Mouse (Mus musculus): ENCODE measurements around the gene Asb16. TPM values are rescaled to one million over a fixed set of nuclear protein-coding genes. Genes with fewer than 3 reads are reported as not detected.

Asb16 gene
- polyA plus RNA-seq, 1 experiment = not detected

- Histone ChIP-seq H3K27me3 (ENCODE audit: control insufficient read depth, insufficient read depth, insufficient read length) (no peaks in the 10 kb centered on the region), H3K36me3 (ENCODE audit: control insufficient read depth, insufficient read depth) (no peaks in the 10 kb centered on the region), H3K4me3 (ENCODE audit: insufficient read depth, poor library complexity, severe bottlenecking) (no peak overlapping the region), H3ac (ENCODE audit: control insufficient read depth, insufficient read length, low read depth) (no peak overlapping the region), H3K79me2 (ENCODE audit: control insufficient read depth, insufficient read depth) (no peaks in the 10 kb centered on the region), H3K79me3 (ENCODE audit: low read depth) (peaks cover 2% of the 10 kb centered on the region)
- TF ChIP-seq MAX (IDR thresholded peaks at IDR 0.05) = no peak
Measured at GRCm38 (mm10) chr11:102226067-102226978, 42.2 kb upstream of the Asb16 start.

GRCm38 (mm10) chr11:102227270-102228190, 41.0 kb upstream of the Asb16 start:
- no peak for TF ChIP-seq CTCF (IDR thresholded peaks at IDR 0.05; ENCODE audit: control insufficient read depth, insufficient read depth, insufficient read length)
- no peak for TF ChIP-seq USF1 (IDR thresholded peaks at IDR 0.05; ENCODE audit: low read depth)
- no peak for TF ChIP-seq CEBPB (IDR thresholded peaks at IDR 0.05; ENCODE audit: low read depth)
- no peak for TF ChIP-seq MYOD1 (IDR thresholded peaks at IDR 0.05; ENCODE audit: control insufficient read depth, insufficient read length, low read depth)
- TF ChIP-seq FOSL1 (IDR thresholded peaks at IDR 0.05; ENCODE audit: insufficient read depth, low read length, poor library complexity, severe bottlenecking) = no peak
- no peak for TF ChIP-seq MAX (IDR thresholded peaks at IDR 0.05)
- no peak for TF ChIP-seq MYOG (IDR thresholded peaks at IDR 0.05; ENCODE audit: control insufficient read depth, extremely low read depth, insufficient read length)
- no peak overlapping the region for H3ac ChIP-seq (ENCODE audit: control insufficient read depth, insufficient read length, low read depth)
- no peaks in the 10 kb centered on the region for H3K79me2 ChIP-seq (ENCODE audit: control insufficient read depth, insufficient read depth)
- no peaks in the 10 kb centered on the region for H3K27me3 ChIP-seq (ENCODE audit: control insufficient read depth, insufficient read depth, insufficient read length)
- H3K36me3 ChIP-seq (ENCODE audit: control insufficient read depth, insufficient read depth) = no peaks in the 10 kb centered on the region
- H3K4me3 ChIP-seq (ENCODE audit: insufficient read depth, poor library complexity, severe bottlenecking) = no peak overlapping the region
- peaks cover 2% of the 10 kb centered on the region for H3K79me3 ChIP-seq (ENCODE audit: low read depth)

- H3K79me2 ChIP-seq (ENCODE audit: control insufficient read depth, insufficient read depth) = no peaks in the 10 kb centered on the region
- no peaks in the 10 kb centered on the region for H3K27me3 ChIP-seq (ENCODE audit: control insufficient read depth, insufficient read depth, insufficient read length)
- no peaks in the 10 kb centered on the region for H3K36me3 ChIP-seq (ENCODE audit: control insufficient read depth, insufficient read depth)
- no peak overlapping the region for H3ac ChIP-seq (ENCODE audit: control insufficient read depth, insufficient read length, low read depth)
- H3K79me3 ChIP-seq (ENCODE audit: low read depth) = peaks cover 2% of the 10 kb centered on the region
- TF ChIP-seq CEBPB (IDR thresholded peaks at IDR 0.05; ENCODE audit: low read depth) (no peak), MYOG (IDR thresholded peaks at IDR 0.05; ENCODE audit: control insufficient read depth, extremely low read depth, insufficient read length) (no peak)
- no peak overlapping the region for H3K4me3 ChIP-seq (ENCODE audit: insufficient read depth, poor library complexity, severe bottlenecking)
Measured at GRCm38 (mm10) chr11:102228191-102228545, 40.4 kb upstream of the Asb16 start.

DNA sequence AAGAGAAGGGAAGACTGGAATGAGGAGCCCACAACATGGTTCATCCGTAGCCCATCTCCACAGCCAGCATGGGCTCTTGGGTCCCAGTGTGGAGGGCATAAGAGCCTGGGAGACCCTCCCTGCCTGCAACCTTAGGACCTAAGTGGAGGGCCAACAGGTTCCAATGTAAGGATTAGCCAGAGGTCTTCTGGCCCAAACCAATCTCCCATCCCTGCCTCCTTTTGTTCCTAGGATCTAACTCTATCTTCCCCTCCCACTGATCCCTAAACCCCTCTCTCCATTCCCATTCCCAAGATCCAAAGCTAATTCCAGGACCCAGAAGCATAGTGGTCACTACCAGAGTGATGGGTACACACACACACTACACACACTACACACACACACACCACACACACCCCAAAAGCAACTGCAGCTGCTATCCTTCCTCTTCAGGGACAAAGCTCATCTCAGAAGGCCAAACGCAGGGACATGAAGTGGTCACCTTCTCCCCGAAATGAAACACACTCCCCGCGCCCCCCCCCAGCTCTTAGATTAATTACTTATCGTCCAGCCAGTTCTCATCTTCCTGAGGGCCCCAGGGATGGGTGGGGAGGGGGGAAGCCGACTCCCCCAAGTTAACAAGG, 39.8 kb upstream of the Asb16 start:
- no peak for TF ChIP-seq CTCF (IDR thresholded peaks at IDR 0.05; ENCODE audit: control insufficient read depth, insufficient read depth, insufficient read length)
- no peak for TF ChIP-seq MAX (IDR thresholded peaks at IDR 0.05)
- no peak for TF ChIP-seq MYOG (IDR thresholded peaks at IDR 0.05; ENCODE audit: control insufficient read depth, extremely low read depth, insufficient read length)
- TF ChIP-seq CEBPB (IDR thresholded peaks at IDR 0.05; ENCODE audit: low read depth) = no peak
- TF ChIP-seq FOSL1 (IDR thresholded peaks at IDR 0.05; ENCODE audit: insufficient read depth, low read length, poor library complexity, severe bottlenecking) = no peak
- no peak for TF ChIP-seq MYOD1 (IDR thresholded peaks at IDR 0.05; ENCODE audit: control insufficient read depth, insufficient read length, low read depth)
- no peak for TF ChIP-seq USF1 (IDR thresholded peaks at IDR 0.05; ENCODE audit: low read depth)
- Histone ChIP-seq H3K27me3 (ENCODE audit: control insufficient read depth, insufficient read depth, insufficient read length) (no peaks in the 10 kb centered on the region), H3K79me3 (ENCODE audit: low read depth) (peaks cover 2% of the 10 kb centered on the region), H3K36me3 (ENCODE audit: control insufficient read depth, insufficient read depth) (no peaks in the 10 kb centered on the region), H3K79me2 (ENCODE audit: control insufficient read depth, insufficient read depth) (no peaks in the 10 kb centered on the region), H3ac (ENCODE audit: control insufficient read depth, insufficient read length, low read depth) (peak overlapping the region; percentile 16), H3K4me3 (ENCODE audit: insufficient read depth, poor library complexity, severe bottlenecking) (peak overlapping the region; percentile 53)

DNA sequence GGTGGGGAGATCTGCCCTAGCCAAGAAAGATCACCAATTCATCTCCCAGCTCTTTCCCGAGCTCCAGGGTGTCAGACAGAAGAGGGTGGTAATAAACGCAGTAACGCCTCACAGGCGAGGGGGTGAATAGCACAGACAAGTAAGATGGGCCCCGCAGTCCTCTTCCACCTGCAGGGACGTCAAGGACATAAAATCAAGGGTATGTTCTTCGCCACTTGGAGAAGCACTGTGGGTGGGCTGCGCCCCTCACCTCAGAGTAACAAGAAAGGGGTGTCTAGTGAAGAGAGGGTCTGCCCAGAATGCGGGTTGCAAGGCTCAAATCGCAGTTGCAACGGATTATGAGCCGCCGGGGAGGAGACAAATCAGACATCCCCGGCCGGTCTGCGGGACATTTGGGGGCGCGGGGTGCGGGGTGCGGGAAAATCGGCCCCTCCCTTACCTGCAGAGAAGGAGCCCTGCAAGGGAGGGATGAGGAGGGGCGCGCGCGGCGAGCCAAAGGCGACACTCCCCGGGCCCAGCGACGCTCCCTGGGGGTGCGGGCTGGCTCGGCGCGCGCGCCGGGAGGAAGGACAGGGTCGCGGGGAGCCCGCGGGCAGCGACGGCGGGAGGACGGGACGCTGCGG, 39.1 kb upstream of the Asb16 start:
- Histone ChIP-seq H3K36me3 (ENCODE audit: control insufficient read depth, insufficient read depth) (no peaks in the 10 kb centered on the region), H3K4me3 (ENCODE audit: insufficient read depth, poor library complexity, severe bottlenecking) (peak overlapping the region; percentile 53), H3K79me2 (ENCODE audit: control insufficient read depth, insufficient read depth) (no peaks in the 10 kb centered on the region), H3K79me3 (ENCODE audit: low read depth) (peaks cover 2% of the 10 kb centered on the region), H3K27me3 (ENCODE audit: control insufficient read depth, insufficient read depth, insufficient read length) (no peaks in the 10 kb centered on the region), H3ac (ENCODE audit: control insufficient read depth, insufficient read length, low read depth) (peak overlapping the region; percentile 81)
- no peak for TF ChIP-seq CTCF (IDR thresholded peaks at IDR 0.05; ENCODE audit: control insufficient read depth, insufficient read depth, insufficient read length)
- no peak for TF ChIP-seq FOSL1 (IDR thresholded peaks at IDR 0.05; ENCODE audit: insufficient read depth, low read length, poor library complexity, severe bottlenecking)
- no peak for TF ChIP-seq MYOG (IDR thresholded peaks at IDR 0.05; ENCODE audit: control insufficient read depth, extremely low read depth, insufficient read length)
- TF ChIP-seq CEBPB (IDR thresholded peaks at IDR 0.05; ENCODE audit: low read depth) = no peak
- no peak for TF ChIP-seq MYOD1 (IDR thresholded peaks at IDR 0.05; ENCODE audit: control insufficient read depth, insufficient read length, low read depth)
- no peak for TF ChIP-seq USF1 (IDR thresholded peaks at IDR 0.05; ENCODE audit: low read depth)
- no peak for TF ChIP-seq MAX (IDR thresholded peaks at IDR 0.05)
